ENCODE assay signal across 9 mouse cellular contexts in genomic region chr9:110682255-110682654, GRCm38 (mm10). TPM values are rescaled to one million over a fixed set of nuclear protein-coding genes. Genes with fewer than 3 reads are reported as not detected.
DNase-seq lines count a peak whose midpoint lies in the region; ATAC-seq and TF ChIP-seq lines count a peak whose summit lies in the region.
"Had no signal": no experiment of that assay in that cellular context is flagged by ENCODE, and none has a peak within 500 bp of the region (broad histone marks: within the 10 kb centered on the region; RNA-seq: fewer than 3 reads in every experiment).

No protein-coding gene starts in this region.

- TF ChIP-seq CTCF in bone marrow macrophage, adult 2 months (IDR thresholded peaks at IDR 0.05; ENCODE audit: low read depth, low read length): no peak

- H3K4me2 ChIP-seq in kidney, embryonic 14.5 days (replicated peaks; ENCODE audit: low read depth, low read length): no peak overlapping the region
- H3K4me2 ChIP-seq in hindbrain, embryonic 13.5 days: no peak overlapping the region
- H3K4me2 ChIP-seq: embryonic facial prominence, embryonic 15.5 days had no signal

- peak; percentile 44 for DNase-seq in kidney, adult 18-20 months
- DNase-seq in right cerebral cortex, postnatal 4 days: no peak
- no peak for DNase-seq in frontal cortex, adult 2 months (ENCODE audit: extremely low spot score in 1 of 2, low spot score in 1 of 2)

- H3K4me3 ChIP-seq in kidney, embryonic 14.5 days (ENCODE audit: low read length): no peak overlapping the region
- H3K4me3 ChIP-seq in bone marrow macrophage, adult 2 months (ENCODE audit: insufficient read depth, low read length): no peak overlapping the region
- H3K4me3 ChIP-seq in hindbrain, embryonic 13.5 days: no peak overlapping the region
- H3K4me3 ChIP-seq: embryonic facial prominence, embryonic 15.5 days had no signal

- no peak overlapping the region for H3K9ac ChIP-seq in kidney, embryonic 14.5 days (ENCODE audit: low read depth, low read length)
- H3K9ac ChIP-seq in hindbrain, embryonic 13.5 days: no peak overlapping the region
- H3K9ac ChIP-seq: embryonic facial prominence, embryonic 15.5 days had no signal

- no peak for ATAC-seq in kidney, embryonic 14.5 days (ENCODE audit: low FRiP score, low TSS enrichment)
- ATAC-seq in hindbrain, embryonic 13.5 days (ENCODE audit: low FRiP score): no peak
- ATAC-seq in monocyte, adult 5-6 weeks (replicated peaks; ENCODE audit: insufficient number of reproducible peaks, low FRiP score, low TSS enrichment, poor library complexity, severe bottlenecking): peak; percentile 58
- no peak for ATAC-seq in inflammation-experienced regulatory T-cells, adult 6 months

- no peaks in the 10 kb centered on the region for H3K9me3 ChIP-seq in kidney, embryonic 14.5 days (ENCODE audit: control insufficient read depth, low read length)
- H3K9me3 ChIP-seq in hindbrain, embryonic 13.5 days: no peaks in the 10 kb centered on the region
- H3K9me3 ChIP-seq: embryonic facial prominence, embryonic 15.5 days had no signal

- no peak for TF ChIP-seq POLR2A in bone marrow macrophage, adult 2 months (IDR thresholded peaks at IDR 0.05; ENCODE audit: borderline replicate concordance, low read depth, low read length)

- H3K27ac ChIP-seq in kidney, embryonic 14.5 days (ENCODE audit: low read depth, low read length): no peak overlapping the region
- H3K27ac ChIP-seq in bone marrow macrophage, adult 2 months (ENCODE audit: insufficient read depth, low read depth, low read length): peak overlapping the region; percentile 79
- peak overlapping the region; percentile 85 for H3K27ac ChIP-seq in hindbrain, embryonic 13.5 days
- H3K27ac ChIP-seq: embryonic facial prominence, embryonic 15.5 days had no signal

- H3K4me1 ChIP-seq in kidney, embryonic 14.5 days (ENCODE audit: control insufficient read depth, insufficient read depth, low read length): peaks cover 20% of the 10 kb centered on the region
- peaks cover 85% of the 10 kb centered on the region for H3K4me1 ChIP-seq in bone marrow macrophage, adult 2 months (ENCODE audit: control insufficient read depth, insufficient read depth, low read length)
- peaks cover 70% of the 10 kb centered on the region for H3K4me1 ChIP-seq in hindbrain, embryonic 13.5 days (replicated peaks)

- 47% methylated on average over 5 of the region's 5 CpGs for WGBS in kidney, embryonic 14.5 days
- WGBS in hindbrain, embryonic 13.5 days: 50% methylated on average over 5 of the region's 5 CpGs

- H3K27me3 ChIP-seq in kidney, embryonic 14.5 days (ENCODE audit: control insufficient read depth, insufficient read depth, low read length): no peaks in the 10 kb centered on the region
- no peaks in the 10 kb centered on the region for H3K27me3 ChIP-seq in hindbrain, embryonic 13.5 days
- H3K27me3 ChIP-seq: embryonic facial prominence, embryonic 15.5 days had no signal

- no peaks in the 10 kb centered on the region; the same call in 1 of the 2 replicates for H3K36me3 ChIP-seq in kidney, embryonic 14.5 days (ENCODE audit: control insufficient read depth, insufficient read depth, low read length)
- H3K36me3 ChIP-seq in hindbrain, embryonic 13.5 days: no peaks in the 10 kb centered on the region
- H3K36me3 ChIP-seq: embryonic facial prominence, embryonic 15.5 days had no signal

RNA-seq across cellular contexts. Expression of gene Ccdc12, which starts 26.0 kb away (rescaled TPM):
- polyA plus RNA-seq in kidney, embryonic 14.5 days (2014; fragmentation: Nextera tagmentation; extraction: Ambion mirVana): 160 and 193 TPM in 2 replicates
- 134 and 143 TPM in 2 replicates for polyA plus RNA-seq in bone marrow macrophage, adult 2 months (2012; ENCODE audit: insufficient read depth, insufficient read length, missing spikeins)
- 122 TPM in 2 replicates for polyA plus RNA-seq in hindbrain, embryonic 13.5 days (2015; fragmentation: Nextera tagmentation; extraction: Ambion mirVana)
- total RNA-seq in monocyte, adult 5-6 weeks (2017): 162 to 274 TPM (median 251 TPM) in 3 replicates
- polyA plus RNA-seq in inflammation-experienced regulatory T-cells, adult 6 months (2017; shearing (Covaris generic)): 100 to 1,000 TPM; 222 to 259 (median 234) TPM
- 105 and 106 TPM in 2 replicates for polyA plus RNA-seq in frontal cortex, adult 2 months (2012; rRNA removed)

RNA-seq across cellular contexts. Expression of gene Nbeal2, which starts 28.3 kb away (rescaled TPM):
- 2.6 and 4.8 TPM in 2 replicates for polyA plus RNA-seq in kidney, embryonic 14.5 days (2014; fragmentation: Nextera tagmentation; extraction: Ambion mirVana)
- polyA plus RNA-seq in bone marrow macrophage, adult 2 months (2012; ENCODE audit: insufficient read depth, insufficient read length, missing spikeins): 50.4 and 51.9 TPM in 2 replicates
- polyA plus RNA-seq in hindbrain, embryonic 13.5 days (2015; fragmentation: Nextera tagmentation; extraction: Ambion mirVana): 2.4 TPM in 2 replicates
- total RNA-seq in monocyte, adult 5-6 weeks (2017): 63.7 to 114 TPM (median 92.9 TPM) in 3 replicates
- 10 to 100 TPM; 20.0 to 42.0 (median 21.1) TPM for polyA plus RNA-seq in inflammation-experienced regulatory T-cells, adult 6 months (2017; shearing (Covaris generic))
- polyA plus RNA-seq in frontal cortex, adult 2 months (2012; rRNA removed): 22.4 and 24.5 TPM in 2 replicates

RNA-seq across cellular contexts. Expression of gene Nradd, which starts 58.0 kb away (rescaled TPM):
- polyA plus RNA-seq in kidney, embryonic 14.5 days (2014; fragmentation: Nextera tagmentation; extraction: Ambion mirVana): 23.6 and 64.4 TPM in 2 replicates
- 6.8 and 10.0 TPM in 2 replicates for polyA plus RNA-seq in bone marrow macrophage, adult 2 months (2012; ENCODE audit: insufficient read depth, insufficient read length, missing spikeins)
- polyA plus RNA-seq in hindbrain, embryonic 13.5 days (2015; fragmentation: Nextera tagmentation; extraction: Ambion mirVana): 34.9 and 38.0 TPM in 2 replicates
- 5.9 to 10.5 TPM (median 9.9 TPM) in 3 replicates for total RNA-seq in monocyte, adult 5-6 weeks (2017)
- polyA plus RNA-seq in inflammation-experienced regulatory T-cells, adult 6 months (2017; shearing (Covaris generic)): 1 to 10 TPM; 2.4 to 6.2 (median 3.8) TPM
- 8.5 and 9.4 TPM in 2 replicates for polyA plus RNA-seq in frontal cortex, adult 2 months (2012; rRNA removed)

RNA-seq across cellular contexts. Expression of gene Myl3, which starts 59.4 kb away (rescaled TPM):
- polyA plus RNA-seq in kidney, embryonic 14.5 days (2014; fragmentation: Nextera tagmentation; extraction: Ambion mirVana): 0.96 and 1.4 TPM in 2 replicates
- polyA plus RNA-seq in bone marrow macrophage, adult 2 months (2012; ENCODE audit: insufficient read depth, insufficient read length, missing spikeins): not detected in 2 replicates
- 1.4 and 3.8 TPM in 2 replicates for polyA plus RNA-seq in hindbrain, embryonic 13.5 days (2015; fragmentation: Nextera tagmentation; extraction: Ambion mirVana)
- total RNA-seq in monocyte, adult 5-6 weeks (2017): 0.49 TPM in 1 of 3 replicates, not detected in the others
- polyA plus RNA-seq in inflammation-experienced regulatory T-cells, adult 6 months (2017; shearing (Covaris generic)): not detected
- 0.32 and 0.46 TPM in 2 replicates for polyA plus RNA-seq in frontal cortex, adult 2 months (2012; rRNA removed)
